Mouse (Mus musculus) T-cell, adult 2 months (primary cell): ENCODE measurements around the gene Secisbp2.
"Not testable (repeated sequence)": the region's sequence is repeated elsewhere in the genome, so short reads cannot be mapped to it uniquely, and the experiment has no call there.

ENCODE experiments used
- DNase-seq: peaks from one replicate; pipeline ENCODE4 v3.0.0; 2022; ENCODE audit warnings: low spot score

Gene Secisbp2

GRCm38 (mm10) chr13:51643924-51644828 lies 7.3 kb upstream of the Secisbp2 start:
- no peak for DNase-seq

- DNase-seq, result peak; percentile 97
Observed at GRCm38 (mm10) chr13:51644829-51645789, 6.4 kb upstream of the Secisbp2 start, which contains the start of gene Cks2. Gene Cks2 (plus strand): TSS chr13:51645232.

- DNase-seq, result no peak
Observed at GRCm38 (mm10) chr13:51645872-51646271, 5.6 kb upstream of the Secisbp2 start.

GRCm38 (mm10) chr13:51646362-51647027 lies 5.0 kb upstream of the Secisbp2 start:
- no peak for DNase-seq

- no peak for DNase-seq
Observed at GRCm38 (mm10) chr13:51647770-51648169, 3.7 kb upstream of the Secisbp2 start.

GRCm38 (mm10) chr13:51648237-51648636 lies 3.3 kb upstream of the Secisbp2 start:
- no peak for DNase-seq

GRCm38 (mm10) chr13:51649740-51650139 lies 1.8 kb upstream of the Secisbp2 start:
- no peak for DNase-seq

- no peak for DNase-seq
Observed at GRCm38 (mm10) chr13:51653159-51653558, 1.7 kb downstream of the Secisbp2 start.

- DNase-seq, result no peak
Observed at GRCm38 (mm10) chr13:51653961-51654360, 2.5 kb downstream of the Secisbp2 start.

- DNase-seq, result no peak
Observed at GRCm38 (mm10) chr13:51656516-51657235, 5.2 kb downstream of the Secisbp2 start.

- DNase-seq, result no peak
Observed at GRCm38 (mm10) chr13:51658094-51658493, 6.6 kb downstream of the Secisbp2 start.

GRCm38 (mm10) chr13:51659573-51659972 lies 8.1 kb downstream of the Secisbp2 start:
- DNase-seq, result no peak

GRCm38 (mm10) chr13:51663561-51663960 lies 12.1 kb downstream of the Secisbp2 start:
- DNase-seq, result no peak

GRCm38 (mm10) chr13:51668195-51668594 lies 16.7 kb downstream of the Secisbp2 start:
- DNase-seq, result not testable (repeated sequence)

GRCm38 (mm10) chr13:51676641-51677040 lies 25.1 kb downstream of the Secisbp2 start:
- no peak for DNase-seq

- DNase-seq, result peak; percentile 12
Observed at GRCm38 (mm10) chr13:51677041-51677440, 25.5 kb downstream of the Secisbp2 start.

GRCm38 (mm10) chr13:51677630-51678185 lies 26.2 kb downstream of the Secisbp2 start:
- no peak for DNase-seq

- no peak for DNase-seq
Observed at GRCm38 (mm10) chr13:51678687-51679086, 27.2 kb downstream of the Secisbp2 start.

- DNase-seq, result no peak
Observed at GRCm38 (mm10) chr13:51679332-51679731, 27.8 kb downstream of the Secisbp2 start.

- DNase-seq, result no peak
Observed at GRCm38 (mm10) chr13:51681076-51681475, 29.6 kb downstream of the Secisbp2 start.

GRCm38 (mm10) chr13:51681634-51682033 lies 30.1 kb downstream of the Secisbp2 start:
- DNase-seq, result no peak
